Mouse (Mus musculus): ENCODE results near the gene Gata5.

GRCm38 (mm10) chr2:180341229-180341628 is 6.7 kb upstream of the Gata5 start:
- TF ChIP-seq EP300 (IDR thresholded peaks at IDR 0.05; ENCODE audit: low read depth) (no peak), CTCF (IDR thresholded peaks at IDR 0.05; ENCODE audit: low read depth) (no peak)
